Mouse (Mus musculus) intestine, embryonic 15.5 days (tissue): ENCODE measurements around the gene Ermard. TPM values are rescaled to one million over a fixed set of nuclear protein-coding genes. Genes with fewer than 3 reads are reported as not detected.
"Not testable (repeated sequence)": the region's sequence is repeated elsewhere in the genome, so short reads cannot be mapped to it uniquely, and the experiment has no call there.

Experiments used
- ATAC-seq: fragments of 200-750 bp; cut with Nextera tagmentation; 2 replicates; pipeline ENCODE4 v1.8.0; 2017; ENCODE audit warnings: moderate TSS enrichment, moderate library complexity
- H3K27ac ChIP-seq: fragments of 300-500 bp; sonication (generic); 2 replicates; pipeline ENCODE4 v1.5.1; 2015; ENCODE audit warnings: mild to moderate bottlenecking, inconsistent platforms
- H3K27me3 ChIP-seq: fragments of 300-500 bp; sonication (generic); replicated peaks from 2 replicates; pipeline ENCODE4 v1.6.1; 2015; ENCODE audit warnings: inconsistent platforms
- H3K36me3 ChIP-seq: fragments of 300-500 bp; sonication (generic); 2 replicates; pipeline ENCODE4 v1.6.1; 2015; ENCODE audit warnings: inconsistent platforms
- H3K4me1 ChIP-seq: fragments of 300-500 bp; sonication (generic); replicated peaks from 2 replicates; pipeline ENCODE4 v1.6.1; 2015; ENCODE audit warnings: inconsistent platforms
- H3K4me2 ChIP-seq: fragments of 300-500 bp; sonication (generic); replicated peaks from 2 replicates; pipeline ENCODE4 v1.6.1; 2015; ENCODE audit warnings: mild to moderate bottlenecking, inconsistent platforms
- H3K4me3 ChIP-seq: fragments of 300-500 bp; sonication (generic); replicated peaks from 2 replicates; pipeline ENCODE4 v1.5.1; 2015; ENCODE audit warnings: inconsistent platforms
- H3K9ac ChIP-seq: fragments of 300-500 bp; sonication (generic); 2 replicates; pipeline ENCODE4 v1.6.1; 2015; ENCODE audit warnings: inconsistent platforms
- H3K9me3 ChIP-seq: fragments of 300-500 bp; sonication (generic); 2 replicates; pipeline ENCODE4 v1.6.1; 2016; ENCODE audit warnings: inconsistent platforms
- WGBS: fragments of 180-500 bp; shearing (Covaris S2); methylation state at CpG from one replicate; pipeline ENCODE4 v1.1.7; 2015; 5-methylcytosine and 5-hydroxymethylcytosine counted together
- polyA plus RNA-seq: library from polyadenylated mRNA; unstranded; fragments of >200 nt; fragmentation: Nextera tagmentation; extraction: Ambion mirVana; gene quantifications from 2 replicates; pipeline ENCODE4 v1.2.1, GENCODE M21; 2015

Gene Ermard
- 54.6 and 65.7 TPM in 2 replicates for polyA plus RNA-seq

GRCm38 (mm10) chr17:15041175-15041729 lies at the start of gene Ermard, which contains the start of the genes Tcte3 and Gm3448:
Gene Ermard, plus strand, starts transcription at chr17:15041208.
Gene Tcte3, minus strand, starts transcription at chr17:15041488.
Gene Gm3448, minus strand, starts transcription at chr17:15041537.
- 0 out of 2 replicates have a peak within 1 kb of the TSS, but pooled peaks have one; percentile 20 for H3K4me3 ChIP-seq
- not testable (repeated sequence) for H3K27me3 ChIP-seq, H3K4me1 ChIP-seq, H3K9me3 ChIP-seq, H3K9ac ChIP-seq, H3K36me3 ChIP-seq, H3K4me2 ChIP-seq, H3K27ac ChIP-seq
- ATAC-seq, result peak; percentile 98
- under 1% methylated on average over 23 of the region's 56 CpGs for WGBS

GRCm38 (mm10) chr17:14992522-14993138 lies 48.4 kb upstream of the Ermard start:
- no CpG with 5 or more reads among the region's 98 CpGs for WGBS

GRCm38 (mm10) chr17:14993139-14993832 lies 47.7 kb upstream of the Ermard start:
- not testable (repeated sequence) for H3K36me3 ChIP-seq, H3K27ac ChIP-seq, H3K4me2 ChIP-seq, H3K9me3 ChIP-seq, H3K27me3 ChIP-seq, H3K4me1 ChIP-seq, H3K9ac ChIP-seq, H3K4me3 ChIP-seq
- no CpG with 5 or more reads among the region's 47 CpGs for WGBS
- ATAC-seq, result peak; percentile 87

More at GRCm38 (mm10) chr17:14992522-14993138, 48.4 kb upstream of the Ermard start:
- not testable (repeated sequence) for H3K4me3 ChIP-seq, H3K4me1 ChIP-seq, H3K9me3 ChIP-seq, H3K36me3 ChIP-seq, H3K27ac ChIP-seq, H3K9ac ChIP-seq, H3K4me2 ChIP-seq, H3K27me3 ChIP-seq
- ATAC-seq, result peak; percentile 90

GRCm38 (mm10) chr17:14994140-14994539 lies 46.9 kb upstream of the Ermard start:
- not testable (repeated sequence) for H3K9me3 ChIP-seq, H3K36me3 ChIP-seq, ATAC-seq, H3K4me2 ChIP-seq, H3K27ac ChIP-seq, H3K4me1 ChIP-seq, H3K4me3 ChIP-seq, H3K9ac ChIP-seq, H3K27me3 ChIP-seq
- no CpG with 5 or more reads among the region's 5 CpGs for WGBS

GRCm38 (mm10) chr17:15000047-15000446 lies 41.0 kb upstream of the Ermard start:
- H3K9ac ChIP-seq, H3K27me3 ChIP-seq, H3K4me3 ChIP-seq, H3K4me1 ChIP-seq, H3K4me2 ChIP-seq, H3K36me3 ChIP-seq, H3K27ac ChIP-seq, H3K9me3 ChIP-seq, ATAC-seq: not testable (repeated sequence)
- no CpG with 5 or more reads among the region's 4 CpGs for WGBS

GRCm38 (mm10) chr17:15009088-15009487 lies 31.9 kb upstream of the Ermard start:
- not testable (repeated sequence) for H3K4me2 ChIP-seq, H3K36me3 ChIP-seq, H3K4me3 ChIP-seq, H3K9me3 ChIP-seq, H3K27me3 ChIP-seq, H3K9ac ChIP-seq, H3K4me1 ChIP-seq, H3K27ac ChIP-seq
- peak; percentile 39; the same call in 1 of the 2 replicates for ATAC-seq
- no CpG with 5 or more reads among the region's 3 CpGs for WGBS

- H3K27ac ChIP-seq, H3K27me3 ChIP-seq, H3K9me3 ChIP-seq, H3K4me1 ChIP-seq, H3K9ac ChIP-seq, H3K36me3 ChIP-seq, H3K4me3 ChIP-seq, H3K4me2 ChIP-seq: not testable (repeated sequence)
- ATAC-seq, result peak; percentile 99
- no CpG with 5 or more reads among the region's 60 CpGs for WGBS
Observed at GRCm38 (mm10) chr17:15009706-15010413, 31.1 kb upstream of the Ermard start, which contains the start of gene Gm3435. Gene Gm3435, plus strand, starts transcription at chr17:15010176.

- H3K9ac ChIP-seq, H3K27me3 ChIP-seq, H3K36me3 ChIP-seq, ATAC-seq, H3K4me1 ChIP-seq, H3K27ac ChIP-seq, H3K4me2 ChIP-seq, H3K9me3 ChIP-seq, H3K4me3 ChIP-seq: not testable (repeated sequence)
- 90% methylated on average over 3 of the region's 3 CpGs for WGBS
Observed at GRCm38 (mm10) chr17:15021503-15022220, 19.3 kb upstream of the Ermard start.

- peak; percentile 89 for ATAC-seq
- WGBS, result no CpG with 5 or more reads among the region's 97 CpGs
Observed at GRCm38 (mm10) chr17:15023878-15024492, 17.0 kb upstream of the Ermard start.

GRCm38 (mm10) chr17:15024502-15025193 lies 16.4 kb upstream of the Ermard start:
- H3K4me2 ChIP-seq, H3K9ac ChIP-seq, H3K36me3 ChIP-seq, H3K4me1 ChIP-seq, H3K9me3 ChIP-seq, H3K27me3 ChIP-seq, H3K27ac ChIP-seq, H3K4me3 ChIP-seq: not testable (repeated sequence)
- ATAC-seq, result peak; percentile 85
- no CpG with 5 or more reads among the region's 48 CpGs for WGBS

More at GRCm38 (mm10) chr17:15023878-15024492, 17.0 kb upstream of the Ermard start:
- H3K4me2 ChIP-seq, H3K27me3 ChIP-seq, H3K4me1 ChIP-seq, H3K36me3 ChIP-seq, H3K4me3 ChIP-seq, H3K9me3 ChIP-seq, H3K9ac ChIP-seq, H3K27ac ChIP-seq: not testable (repeated sequence)

- not testable (repeated sequence) for ATAC-seq, H3K4me3 ChIP-seq, H3K4me1 ChIP-seq, H3K4me2 ChIP-seq, H3K9me3 ChIP-seq, H3K27ac ChIP-seq, H3K27me3 ChIP-seq, H3K36me3 ChIP-seq, H3K9ac ChIP-seq
- no CpG with 5 or more reads among the region's 6 CpGs for WGBS
Observed at GRCm38 (mm10) chr17:15025513-15025912, 15.5 kb upstream of the Ermard start.
